27 mouse cellular contexts compared by ENCODE assay signal in genomic region chr7:49637281-49637680, GRCm38 (mm10). TPM values are rescaled to one million over a fixed set of nuclear protein-coding genes. Genes with fewer than 3 reads are reported as not detected.
DNase-seq lines count a peak whose midpoint lies in the region; ATAC-seq and TF ChIP-seq lines count a peak whose summit lies in the region.
"Had no signal": no experiment of that assay in that cellular context is flagged by ENCODE, and none has a peak within 500 bp of the region (broad histone marks: within the 10 kb centered on the region; RNA-seq: fewer than 3 reads in every experiment).

No protein-coding gene starts in this region.

- no peak overlapping the region for H3K4me2 ChIP-seq in hindbrain, postnatal 0 days (ENCODE audit: low read depth, low read length)
- H3K4me2 ChIP-seq in midbrain, embryonic 11.5 days = peak overlapping the region; percentile 49; the same call in 1 of the 2 replicates
- no peak overlapping the region for H3K4me2 ChIP-seq in midbrain, postnatal 0 days (ENCODE audit: low read depth, low read length, poor library complexity, severe bottlenecking)
- H3K4me2 ChIP-seq: embryonic facial prominence, embryonic 12.5 days; heart, embryonic 12.5 days; hindbrain, embryonic 14.5 days had no signal

- no peak for ATAC-seq in hindbrain, postnatal 0 days
- no peak for ATAC-seq in midbrain, embryonic 11.5 days (ENCODE audit: low FRiP score)
- ATAC-seq in midbrain, postnatal 0 days (ENCODE audit: low FRiP score) = no peak
- ATAC-seq: activated CD4-positive, CD25-positive, alpha-beta regulatory T cell, adult 4 months; forebrain, postnatal 0 days; intestine, embryonic 16.5 days; Patski had no signal

- peaks cover 52% of the 10 kb centered on the region for H3K4me1 ChIP-seq in hindbrain, embryonic 10.5 days (replicated peaks)
- 0 out of 2 replicates have a peak, but pooled peaks cover 4% of the 10 kb centered on the region for H3K4me1 ChIP-seq in hindbrain, postnatal 0 days (ENCODE audit: insufficient read depth, low read length)
- peaks cover 58% of the 10 kb centered on the region for H3K4me1 ChIP-seq in midbrain, embryonic 11.5 days (ENCODE audit: control insufficient read depth, insufficient read depth, low read length)
- no peaks in the 10 kb centered on the region for H3K4me1 ChIP-seq in midbrain, postnatal 0 days (ENCODE audit: insufficient read depth, low read length)

- 0 out of 2 replicates have a peak, but pooled peaks cover 2% of the 10 kb centered on the region for H3K36me3 ChIP-seq in hindbrain, embryonic 10.5 days
- no peaks in the 10 kb centered on the region for H3K36me3 ChIP-seq in hindbrain, postnatal 0 days (ENCODE audit: insufficient read depth, low read length)
- no peaks in the 10 kb centered on the region for H3K36me3 ChIP-seq in midbrain, embryonic 11.5 days (ENCODE audit: control insufficient read depth, insufficient read depth, low read length)
- H3K36me3 ChIP-seq in midbrain, postnatal 0 days (ENCODE audit: insufficient read depth, low read length) = no peaks in the 10 kb centered on the region
- H3K36me3 ChIP-seq: embryonic facial prominence, embryonic 12.5 days; forebrain, embryonic 12.5 days; heart, embryonic 12.5 days had no signal

- no peak for TF ChIP-seq CTCF in hindbrain, postnatal 0 days (IDR thresholded peaks at IDR 0.05; ENCODE audit: low read depth)
- no peak for TF ChIP-seq CTCF in midbrain, postnatal 0 days (IDR thresholded peaks at IDR 0.05)

- H3K9ac ChIP-seq in hindbrain, postnatal 0 days (replicated peaks; ENCODE audit: low read length) = no peak overlapping the region
- H3K9ac ChIP-seq in midbrain, embryonic 11.5 days (ENCODE audit: low read length) = peak overlapping the region; percentile 42; the same call in 1 of the 2 replicates
- no peak overlapping the region for H3K9ac ChIP-seq in midbrain, postnatal 0 days (replicated peaks; ENCODE audit: low read length, poor library complexity, severe bottlenecking)
- H3K9ac ChIP-seq: embryonic facial prominence, embryonic 12.5 days; forebrain, postnatal 0 days; heart, embryonic 12.5 days; hindbrain, embryonic 14.5 days had no signal

- 1% methylated on average over 9 of the region's 9 CpGs for whole genome bisulfite sequencing in hindbrain, embryonic 10.5 days
- 2% methylated on average over 9 of the region's 9 CpGs for WGBS in hindbrain, postnatal 0 days
- 1% methylated on average over 9 of the region's 9 CpGs for WGBS in midbrain, embryonic 11.5 days
- 2% methylated on average over 9 of the region's 9 CpGs for WGBS in midbrain, postnatal 0 days

- H3K27ac ChIP-seq in hindbrain, embryonic 10.5 days = peak overlapping the region; percentile 46; the same call in 1 of the 2 replicates
- no peak overlapping the region for H3K27ac ChIP-seq in hindbrain, postnatal 0 days
- H3K27ac ChIP-seq in midbrain, embryonic 11.5 days (ENCODE audit: low read depth, low read length) = peak overlapping the region; percentile 74
- H3K27ac ChIP-seq in midbrain, postnatal 0 days (ENCODE audit: low read depth, low read length) = no peak overlapping the region
- H3K27ac ChIP-seq: embryonic facial prominence, embryonic 12.5 days; forebrain, embryonic 12.5 days; hindbrain, embryonic 14.5 days had no signal

- H3K9me3 ChIP-seq in hindbrain, embryonic 10.5 days = no peaks in the 10 kb centered on the region
- no peaks in the 10 kb centered on the region for H3K9me3 ChIP-seq in hindbrain, postnatal 0 days (ENCODE audit: low read length)
- H3K9me3 ChIP-seq in midbrain, embryonic 11.5 days (ENCODE audit: control insufficient read depth, low read length) = no peaks in the 10 kb centered on the region
- H3K9me3 ChIP-seq in midbrain, postnatal 0 days (ENCODE audit: low read length) = no peaks in the 10 kb centered on the region
- H3K9me3 ChIP-seq: embryonic facial prominence, embryonic 12.5 days; forebrain, embryonic 12.5 days; heart, embryonic 12.5 days had no signal

- peak; percentile 20 for DNase-seq in hindbrain, embryonic 10.5 days (ENCODE audit: low spot score)
- no peak for DNase-seq in hindbrain, postnatal 0 days (ENCODE audit: low spot score)
- peak; percentile 95 for DNase-seq in midbrain, embryonic 11.5 days (ENCODE audit: low spot score, missing footprints)
- no peak for DNase-seq in midbrain, postnatal 0 days (ENCODE audit: low spot score)
- peak; percentile 23 for DNase-seq in embryo, embryonic 9.5 days (ENCODE audit: extremely low spot score)
- DNase-seq in mesoderm, embryonic 11.5 days (ENCODE audit: low read depth, low spot score) = peak; percentile 15
- no peak for DNase-seq in spleen, adult 12 weeks (ENCODE audit: low spot score)
- no peak for DNase-seq in cerebellum, postnatal 10 days
- DNase-seq: adrenal gland, postnatal 14 days; cerebellum, adult 18-20 months; cerebellum, adult 9-11 months; gastrocnemius, postnatal 14 days; heart, postnatal 36 days had no signal

- peak overlapping the region; percentile 50; the same call in 1 of the 2 replicates for H3K4me3 ChIP-seq in hindbrain, embryonic 10.5 days
- no peak overlapping the region for H3K4me3 ChIP-seq in hindbrain, postnatal 0 days (ENCODE audit: low read length)
- peak overlapping the region; percentile 56; the same call in 1 of the 2 replicates for H3K4me3 ChIP-seq in midbrain, embryonic 11.5 days (ENCODE audit: low read depth, low read length)
- H3K4me3 ChIP-seq in midbrain, postnatal 0 days (ENCODE audit: low read depth, low read length) = no peak overlapping the region
- H3K4me3 ChIP-seq: embryonic facial prominence, embryonic 12.5 days; heart, embryonic 12.5 days had no signal

- peaks cover 100% of the 10 kb centered on the region for H3K27me3 ChIP-seq in hindbrain, embryonic 10.5 days (ENCODE audit: insufficient read depth, poor library complexity, severe bottlenecking)
- H3K27me3 ChIP-seq in hindbrain, postnatal 0 days (ENCODE audit: insufficient read depth, low read length) = peaks cover 81% of the 10 kb centered on the region
- H3K27me3 ChIP-seq in midbrain, embryonic 11.5 days (ENCODE audit: control insufficient read depth, insufficient read depth, low read length) = peaks cover 58% of the 10 kb centered on the region
- H3K27me3 ChIP-seq in midbrain, postnatal 0 days (ENCODE audit: insufficient read depth, low read length) = peaks cover 53% of the 10 kb centered on the region
- H3K27me3 ChIP-seq: CH12.LX had no signal

RNA-seq across cellular contexts. Expression of gene Dbx1, which starts 0.6 kb away (rescaled TPM):
- 42.0 and 72.1 TPM in 2 replicates for polyA plus RNA-seq in hindbrain, embryonic 10.5 days (2016; fragmentation: Nextera tagmentation; extraction: Ambion mirVana)
- 0.43 and 0.68 TPM in 2 replicates for total RNA-seq in hindbrain, postnatal 0 days (2014; rRNA removed)
- polyA plus RNA-seq in hindbrain, postnatal 0 days (2015; fragmentation: Nextera tagmentation; extraction: Ambion mirVana) = 0.53 and 0.59 TPM in 2 replicates
- polyA plus RNA-seq in midbrain, embryonic 11.5 days (2014; fragmentation: Nextera tagmentation; extraction: Ambion mirVana) = 168 and 182 TPM in 2 replicates
- 0.77 and 1.6 TPM in 2 replicates for total RNA-seq in midbrain, postnatal 0 days (2014; rRNA removed)
- polyA plus RNA-seq in midbrain, postnatal 0 days (2015; fragmentation: Nextera tagmentation; extraction: Ambion mirVana) = 0.84 and 1.2 TPM in 2 replicates
- total RNA-seq: adrenal gland, adult 18-20 months; adrenal gland, postnatal 14 days; gastrocnemius, adult 18-20 months; gastrocnemius, postnatal 14 days; granulocyte monocyte progenitor cell, adult 5-6 weeks; heart, adult 8-10 months; heart, postnatal 36 days had no signal
- polyA plus RNA-seq: activated CD4-positive, CD25-positive, alpha-beta regulatory T cell, adult 4 months; heart, embryonic 16.5 days; intestine, embryonic 16.5 days; Patski had no signal

Comparison
In these comparisons a context has a peak if more than half of its experiments do, and no peak if none do; other contexts are left out.
1. DNase-seq: peak in hindbrain, embryonic 10.5 days (single experiment), midbrain, embryonic 11.5 days (single experiment), embryo, embryonic 9.5 days (single experiment) and mesoderm, embryonic 11.5 days (single experiment); none in hindbrain, postnatal 0 days (single experiment), midbrain, postnatal 0 days (single experiment), spleen, adult 12 weeks (single experiment) and cerebellum, postnatal 10 days (0 of 2).
2. H3K27ac ChIP-seq: peak in hindbrain, embryonic 10.5 days (single experiment) and midbrain, embryonic 11.5 days (single experiment); none in hindbrain, postnatal 0 days (single experiment) and midbrain, postnatal 0 days (single experiment).
3. H3K4me3 ChIP-seq: peak in hindbrain, embryonic 10.5 days (single experiment) and midbrain, embryonic 11.5 days (single experiment); none in hindbrain, postnatal 0 days (single experiment) and midbrain, postnatal 0 days (single experiment).
4. RNA of gene Dbx1, which starts 0.6 kb away (polyA plus RNA-seq): 168 to 182 TPM in midbrain, embryonic 11.5 days and 42.0 to 72.1 TPM in hindbrain, embryonic 10.5 days; 0.84 to 1.2 TPM in midbrain, postnatal 0 days and 0.53 to 0.59 TPM in hindbrain, postnatal 0 days; every median in the first group is over 10 times any median in the second.